Mouse (Mus musculus) heart, embryonic 15.5 days (tissue): ENCODE results near the gene Aox3. TPM values are rescaled to one million over a fixed set of nuclear protein-coding genes. Genes with fewer than 3 reads are reported as not detected.

Experiments
- ATAC-seq: fragments of 200-750 bp; cut with Nextera tagmentation; replicated peaks from 2 replicates; pipeline ENCODE4 v1.8.0; 2017; ENCODE audit warnings: low read depth, moderate TSS enrichment; ENCODE audit not compliant: insufficient number of reproducible peaks, insufficient read depth, low FRiP score
- H3K27ac ChIP-seq: fragments of 300-500 bp; sonication (generic); 2 replicates; pipeline ENCODE4 v1.5.1; 2015; ENCODE audit warnings: mild to moderate bottlenecking, inconsistent platforms
- H3K27me3 ChIP-seq: fragments of 300-500 bp; sonication (generic); 2 replicates; pipeline ENCODE4 v1.6.1; 2015; ENCODE audit warnings: inconsistent platforms
- H3K36me3 ChIP-seq: fragments of 300-500 bp; sonication (generic); 2 replicates; pipeline ENCODE4 v1.6.1; 2015; ENCODE audit warnings: mild to moderate bottlenecking, inconsistent platforms
- H3K4me1 ChIP-seq: fragments of 300-500 bp; sonication (generic); replicated peaks from 2 replicates; pipeline ENCODE4 v1.6.1; 2015; ENCODE audit warnings: inconsistent platforms
- H3K4me2 ChIP-seq: fragments of 300-500 bp; sonication (generic); 2 replicates; pipeline ENCODE4 v1.6.1; 2015; ENCODE audit warnings: inconsistent platforms, mild to moderate bottlenecking, moderate library complexity
- H3K4me3 ChIP-seq: fragments of 300-500 bp; sonication (generic); 2 replicates; pipeline ENCODE4 v1.5.1; 2015; ENCODE audit warnings: mild to moderate bottlenecking, inconsistent platforms
- H3K9ac ChIP-seq: fragments of 300-500 bp; sonication (generic); 2 replicates; pipeline ENCODE4 v1.6.1; 2015; ENCODE audit warnings: mild to moderate bottlenecking, inconsistent platforms
- H3K9me3 ChIP-seq: fragments of 300-500 bp; sonication (generic); replicated peaks from 2 replicates; pipeline ENCODE4 v1.6.1; 2016; ENCODE audit warnings: inconsistent platforms
- WGBS: fragments of 180-500 bp; shearing (Covaris S2); methylation state at CpG from one replicate; pipeline ENCODE4 v1.1.7; 2015; ENCODE audit warnings: mixed read lengths; 5-methylcytosine and 5-hydroxymethylcytosine counted together
- polyA plus RNA-seq: library from polyadenylated mRNA; unstranded; fragments of >200 nt; fragmentation: Nextera tagmentation; extraction: Ambion mirVana; gene quantifications from 2 replicates; pipeline ENCODE4 v1.2.1, GENCODE M21; 2015

Gene Aox3
- polyA plus RNA-seq, 1 experiment from 2014 or later, result 0.43 TPM

GRCm38 (mm10) chr1:58210203-58210602 is 97.3 kb downstream of the Aox3 start, which contains the start of gene Aox4:
Gene Aox4 (plus strand): TSS chr1:58210397.
- H3K4me1 ChIP-seq, result peaks cover 7% of the 10 kb centered on the region; the same call in 1 of the 2 replicates
- no peak for ATAC-seq
- no peak within 1 kb of the TSS for H3K27ac ChIP-seq
- 79% methylated on average over 17 of the region's 17 CpGs for whole genome bisulfite sequencing
- 0 out of 2 replicates have a peak, but pooled peaks cover 2% of the 10 kb centered on the region for H3K27me3 ChIP-seq
- H3K36me3 ChIP-seq, result no peaks in the 10 kb centered on the region
- H3K4me2 ChIP-seq, result no peak within 1 kb of the TSS
- no peaks in the 10 kb centered on the region for H3K9me3 ChIP-seq
- H3K9ac ChIP-seq, result no peak within 1 kb of the TSS
- H3K4me3 ChIP-seq, result no peak within 1 kb of the TSS

DNA sequence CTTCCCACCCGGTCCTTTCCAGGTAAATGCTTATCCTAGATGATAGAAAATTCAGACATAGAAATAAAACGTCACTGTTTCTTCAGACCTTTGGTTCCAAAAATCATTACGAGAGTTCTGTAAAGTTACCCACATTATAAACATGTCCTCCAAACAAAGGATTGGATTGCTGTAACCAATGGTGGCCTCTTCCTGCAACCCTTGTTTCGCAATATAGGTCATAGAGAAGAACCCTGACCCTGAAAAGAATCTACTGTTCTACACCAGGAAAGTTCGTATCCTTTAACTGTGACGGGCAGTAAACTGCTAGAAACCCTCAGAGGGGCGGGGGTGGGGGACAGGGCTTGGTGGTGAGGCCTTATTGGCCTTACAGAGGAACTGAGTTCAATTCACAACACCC is 99.9 kb downstream of the Aox3 start:
- Histone ChIP-seq H3K27me3 (0 out of 2 replicates have a peak, but pooled peaks cover 2% of the 10 kb centered on the region), H3K27ac (no peak overlapping the region), H3K4me1 (peaks cover 7% of the 10 kb centered on the region; the same call in 1 of the 2 replicates), H3K9ac (no peak overlapping the region), H3K36me3 (no peaks in the 10 kb centered on the region), H3K4me3 (no peak overlapping the region), H3K4me2 (no peak overlapping the region), H3K9me3 (no peaks in the 10 kb centered on the region)
- no peak for ATAC-seq
- 89% methylated on average over 7 of the region's 7 CpGs for WGBS

GRCm38 (mm10) chr1:58213838-58214237 is 100.9 kb downstream of the Aox3 start:
- H3K27me3 ChIP-seq, result 0 out of 2 replicates have a peak, but pooled peaks cover 2% of the 10 kb centered on the region
- H3K9me3 ChIP-seq, result no peaks in the 10 kb centered on the region
- H3K4me3 ChIP-seq, result no peak overlapping the region
- H3K27ac ChIP-seq, result no peak overlapping the region
- no peak overlapping the region for H3K4me2 ChIP-seq
- ATAC-seq, result no peak
- 68% methylated on average over 5 of the region's 5 CpGs for WGBS
- H3K9ac ChIP-seq, result no peak overlapping the region
- H3K4me1 ChIP-seq, result peaks cover 7% of the 10 kb centered on the region; the same call in 1 of the 2 replicates
- no peaks in the 10 kb centered on the region for H3K36me3 ChIP-seq

DNA sequence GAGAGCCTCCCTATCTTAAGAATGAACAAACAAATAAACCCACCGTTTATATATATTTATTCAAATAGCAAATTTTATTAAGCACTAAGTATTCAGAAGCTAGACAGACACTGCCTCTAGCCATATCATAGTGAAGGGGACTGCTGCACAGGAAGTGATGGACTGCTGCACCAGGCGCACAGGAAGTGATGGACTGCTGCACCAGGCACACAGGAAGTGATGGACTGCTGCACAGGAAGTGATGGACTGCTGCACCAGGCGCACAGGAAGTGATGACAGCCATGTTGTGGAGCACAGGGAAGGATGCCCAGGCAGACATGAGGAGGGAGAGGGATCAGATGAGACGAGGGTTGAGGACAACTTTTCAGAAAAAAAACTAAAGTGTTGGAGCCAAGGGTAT is 102.4 kb downstream of the Aox3 start:
- Histone ChIP-seq H3K9me3 (no peaks in the 10 kb centered on the region), H3K4me3 (no peak overlapping the region), H3K4me1 (peaks cover 7% of the 10 kb centered on the region; the same call in 1 of the 2 replicates), H3K36me3 (no peaks in the 10 kb centered on the region), H3K27me3 (0 out of 2 replicates have a peak, but pooled peaks cover under 1% of the 10 kb centered on the region), H3K4me2 (no peak overlapping the region), H3K9ac (no peak overlapping the region), H3K27ac (no peak overlapping the region)
- 88% methylated on average over 4 of the region's 4 CpGs for WGBS
- no peak for ATAC-seq

- H3K36me3 ChIP-seq, result no peaks in the 10 kb centered on the region
- H3K4me3 ChIP-seq, result no peak overlapping the region
- no peaks in the 10 kb centered on the region for H3K9me3 ChIP-seq
- WGBS, result 82% methylated on average over 7 of the region's 7 CpGs
- ATAC-seq, result no peak
- no peak overlapping the region for H3K27ac ChIP-seq
- H3K27me3 ChIP-seq, result no peaks in the 10 kb centered on the region
- no peak overlapping the region for H3K9ac ChIP-seq
- H3K4me1 ChIP-seq, result peaks cover 12% of the 10 kb centered on the region
- H3K4me2 ChIP-seq, result no peak overlapping the region
Measured at GRCm38 (mm10) chr1:58215956-58216532, 103.1 kb downstream of the Aox3 start.

GRCm38 (mm10) chr1:58221070-58221469 is 108.1 kb downstream of the Aox3 start:
- no peak for ATAC-seq
- Histone ChIP-seq H3K9me3 (no peaks in the 10 kb centered on the region), H3K27me3 (peaks cover 2% of the 10 kb centered on the region), H3K27ac (no peak overlapping the region), H3K4me3 (no peak overlapping the region), H3K4me1 (peaks cover 7% of the 10 kb centered on the region), H3K4me2 (no peak overlapping the region), H3K36me3 (no peaks in the 10 kb centered on the region), H3K9ac (no peak overlapping the region)
- 40% methylated on average over 6 of the region's 6 CpGs for WGBS

DNA sequence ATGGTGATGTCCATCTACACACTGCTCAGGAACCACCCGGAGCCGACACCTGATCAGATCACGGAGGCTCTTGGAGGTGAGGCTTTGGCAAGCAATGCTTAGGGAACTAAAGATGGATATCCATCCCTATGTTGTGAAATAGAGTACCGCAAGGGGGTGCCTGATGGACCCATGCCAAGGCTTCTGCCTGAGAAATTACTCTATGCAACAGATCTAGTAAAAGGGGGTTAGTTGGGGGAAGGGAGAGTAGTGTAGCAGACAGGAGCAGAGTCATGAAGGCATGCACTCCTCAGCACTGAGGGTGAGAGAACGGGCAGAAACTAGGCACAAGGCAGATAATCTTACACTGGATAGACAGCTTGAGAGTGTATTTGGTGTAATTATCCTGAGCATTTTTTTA is 108.9 kb downstream of the Aox3 start:
- no peak overlapping the region for H3K4me2 ChIP-seq
- no peak for ATAC-seq

DNA sequence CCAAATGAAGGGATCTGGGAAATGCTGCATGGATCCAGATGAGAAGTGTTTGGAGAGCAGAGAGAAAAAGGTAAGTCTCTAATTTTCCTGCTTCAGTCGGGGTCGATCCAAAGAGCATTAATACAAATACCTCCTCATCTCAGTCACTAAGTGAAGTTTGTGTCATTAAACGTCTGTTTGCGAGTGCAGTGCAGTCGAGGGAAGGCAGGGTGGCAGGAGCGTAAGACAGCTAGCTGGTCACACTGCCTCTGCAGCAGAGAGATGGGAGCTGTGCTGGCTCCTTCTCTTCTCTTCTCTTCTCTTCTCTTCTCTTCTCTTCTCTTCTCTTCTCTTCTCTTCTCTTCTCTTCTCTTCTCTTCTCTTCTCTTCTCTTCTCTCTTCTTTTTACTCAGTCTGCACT is 115.2 kb downstream of the Aox3 start:
- WGBS, result 68% methylated on average over 6 of the region's 6 CpGs
- Histone ChIP-seq H3K9me3 (no peaks in the 10 kb centered on the region), H3K27me3 (peaks cover 2% of the 10 kb centered on the region), H3K27ac (no peak overlapping the region), H3K4me2 (no peak overlapping the region), H3K36me3 (no peaks in the 10 kb centered on the region), H3K9ac (no peak overlapping the region), H3K4me1 (no peaks in the 10 kb centered on the region), H3K4me3 (no peak overlapping the region)
- no peak for ATAC-seq

More for the DNA sequence above, 108.9 kb downstream of the Aox3 start:
- Histone ChIP-seq H3K27ac (no peak overlapping the region), H3K9me3 (no peaks in the 10 kb centered on the region), H3K4me3 (no peak overlapping the region), H3K4me1 (peaks cover 7% of the 10 kb centered on the region), H3K27me3 (peaks cover 2% of the 10 kb centered on the region), H3K36me3 (no peaks in the 10 kb centered on the region), H3K9ac (no peak overlapping the region)
- 59% methylated on average over 5 of the region's 5 CpGs for WGBS

DNA sequence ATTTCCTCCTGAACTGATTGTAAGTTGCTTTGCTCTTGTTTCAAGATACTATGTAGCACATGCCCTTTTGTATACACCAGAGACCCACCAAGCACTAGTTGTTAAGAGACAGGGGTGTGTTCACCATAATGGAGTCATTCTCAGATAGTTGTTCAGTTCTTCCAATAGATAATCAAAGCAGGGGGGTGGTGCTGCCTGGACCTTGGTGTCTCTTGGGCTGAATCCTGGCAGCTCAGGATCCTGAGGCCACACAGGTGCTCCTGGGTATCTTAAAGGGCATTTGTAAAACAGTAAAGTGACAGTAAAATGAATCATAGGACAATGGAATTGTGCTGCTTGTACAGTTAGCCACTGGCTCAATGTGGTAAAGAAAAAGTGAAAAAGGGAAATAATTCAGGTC is 116.0 kb downstream of the Aox3 start:
- Histone ChIP-seq H3K27ac (no peak overlapping the region), H3K4me1 (no peaks in the 10 kb centered on the region), H3K36me3 (no peaks in the 10 kb centered on the region), H3K27me3 (peaks cover 2% of the 10 kb centered on the region), H3K4me2 (no peak overlapping the region), H3K9me3 (no peaks in the 10 kb centered on the region), H3K9ac (no peak overlapping the region), H3K4me3 (no peak overlapping the region)
- ATAC-seq, result no peak

DNA sequence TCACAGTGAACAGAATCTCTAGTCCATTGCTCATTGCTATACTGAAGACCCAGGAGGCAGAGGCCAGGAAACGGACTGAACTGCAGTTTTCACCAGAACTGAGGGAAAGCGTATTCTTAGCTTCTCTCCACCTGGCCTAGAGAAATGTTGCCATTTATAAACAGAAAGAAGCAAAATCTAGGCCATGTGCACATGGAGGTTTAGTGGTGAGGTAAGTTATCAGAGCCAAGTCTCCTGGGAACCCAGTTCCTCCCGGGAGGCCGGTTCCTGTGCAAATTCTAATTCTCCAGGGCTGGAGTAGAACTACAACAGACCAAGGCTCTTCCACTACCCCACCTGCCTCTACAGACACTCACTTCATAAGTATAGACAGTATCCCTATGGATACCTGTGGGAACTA is 116.8 kb downstream of the Aox3 start:
- Histone ChIP-seq H3K4me1 (no peaks in the 10 kb centered on the region), H3K4me2 (no peak overlapping the region), H3K27ac (no peak overlapping the region), H3K9me3 (no peaks in the 10 kb centered on the region), H3K27me3 (peaks cover 2% of the 10 kb centered on the region), H3K36me3 (no peaks in the 10 kb centered on the region), H3K4me3 (no peak overlapping the region), H3K9ac (no peak overlapping the region)
- ATAC-seq, result no peak
- WGBS, result 73% methylated on average over 4 of the region's 4 CpGs

DNA sequence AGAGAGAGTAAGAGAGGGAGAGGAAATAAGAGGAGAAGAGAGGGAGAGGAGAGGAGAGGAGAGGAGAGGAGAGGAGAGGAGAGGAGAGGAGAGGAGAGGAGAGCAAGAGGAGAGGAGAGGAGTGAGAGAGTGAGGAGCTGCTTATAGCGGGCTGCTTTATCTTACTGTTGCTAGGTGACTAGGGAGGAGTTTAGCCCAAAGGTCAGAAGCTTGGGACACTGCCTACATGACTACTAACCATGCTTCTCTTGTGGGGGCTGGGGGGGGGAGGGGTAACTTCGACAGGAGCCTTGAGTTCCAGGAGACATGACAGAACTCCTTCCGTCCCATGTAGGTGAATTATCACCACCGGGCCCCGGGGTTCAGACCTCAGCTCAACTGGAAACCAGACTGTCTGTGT is 117.6 kb downstream of the Aox3 start:
- H3K4me2 ChIP-seq, result no peak overlapping the region
- 39% methylated on average over 5 of the region's 5 CpGs for WGBS
- no peak overlapping the region for H3K27ac ChIP-seq
- no peaks in the 10 kb centered on the region for H3K9me3 ChIP-seq
- H3K36me3 ChIP-seq, result no peaks in the 10 kb centered on the region
- no peak overlapping the region for H3K4me3 ChIP-seq
- H3K4me1 ChIP-seq, result no peaks in the 10 kb centered on the region
- H3K27me3 ChIP-seq, result peaks cover under 1% of the 10 kb centered on the region
- no peak for ATAC-seq
- no peak overlapping the region for H3K9ac ChIP-seq

GRCm38 (mm10) chr1:58235405-58235804 is 122.5 kb downstream of the Aox3 start:
- H3K9ac ChIP-seq, result no peak overlapping the region
- H3K4me1 ChIP-seq, result peaks cover 9% of the 10 kb centered on the region
- H3K4me2 ChIP-seq, result no peak overlapping the region
- H3K9me3 ChIP-seq, result no peaks in the 10 kb centered on the region
- no peak for ATAC-seq
- H3K27ac ChIP-seq, result no peak overlapping the region
- 53% methylated on average over 5 of the region's 5 CpGs for WGBS
- H3K4me3 ChIP-seq, result no peak overlapping the region
- no peaks in the 10 kb centered on the region for H3K27me3 ChIP-seq
- H3K36me3 ChIP-seq, result no peaks in the 10 kb centered on the region
